Mouse (Mus musculus): ENCODE results near the gene Picalm.

- TF ChIP-seq CTCF (IDR thresholded peaks at IDR 0.05; ENCODE audit: low read depth) (no peak), EP300 (IDR thresholded peaks at IDR 0.05; ENCODE audit: low read depth) (no peak)
Measured at GRCm38 (mm10) chr7:90084531-90084930, 45.5 kb upstream of the Picalm start.
